Mouse (Mus musculus) frontal cortex, adult 2 months (tissue): ENCODE data around the gene Abcc9. TPM values are rescaled to one million over a fixed set of nuclear protein-coding genes. Genes with fewer than 3 reads are reported as not detected.

Experiments
- DNase-seq, 2 experiments: peaks; one replicate each; pipeline ENCODE4 v3.0.0; 2022; ENCODE audit warnings: low spot score in 1 of 2; ENCODE audit errors: extremely low spot score in 1 of 2
- polyA plus RNA-seq: library from polyadenylated mRNA; depleted of rRNA; stranded (reverse); fragments of >200 nt; gene quantifications from 2 replicates; pipeline ENCODE4 v1.2.3, GENCODE M21; 2012; rRNA removed

The Abcc9 gene
- 2.5 and 3.4 TPM in 2 replicates for polyA plus RNA-seq

- no peak for DNase-seq
Measured at GRCm38 (mm10) chr6:142701652-142702637, at the start of gene Abcc9. Gene Abcc9, minus strand, starts transcription at chr6:142702315.

GRCm38 (mm10) chr6:142751365-142751764, 49.2 kb upstream of the Abcc9 start:
- DNase-seq: no peak

GRCm38 (mm10) chr6:142748057-142748708, 46.1 kb upstream of the Abcc9 start:
- DNase-seq: no peak

- DNase-seq: no peak
Measured at GRCm38 (mm10) chr6:142747165-142747564, 45.0 kb upstream of the Abcc9 start.

GRCm38 (mm10) chr6:142746765-142747164, 44.6 kb upstream of the Abcc9 start:
- no peak for DNase-seq

- DNase-seq: no peak
Measured at GRCm38 (mm10) chr6:142745484-142745883, 43.4 kb upstream of the Abcc9 start.

- no peak for DNase-seq
Measured at GRCm38 (mm10) chr6:142743193-142743592, 41.1 kb upstream of the Abcc9 start.

- DNase-seq: no peak
Measured at GRCm38 (mm10) chr6:142741763-142742162, 39.6 kb upstream of the Abcc9 start.

- DNase-seq: no peak
Measured at GRCm38 (mm10) chr6:142738637-142739036, 36.5 kb upstream of the Abcc9 start.

- no peak for DNase-seq
Measured at GRCm38 (mm10) chr6:142738225-142738624, 36.1 kb upstream of the Abcc9 start.

GRCm38 (mm10) chr6:142735302-142736005, 33.3 kb upstream of the Abcc9 start:
- DNase-seq: peak in 1 of 2 experiments; percentile 78

- no peak for DNase-seq
Measured at GRCm38 (mm10) chr6:142732567-142733290, 30.6 kb upstream of the Abcc9 start.

- no peak for DNase-seq
Measured at GRCm38 (mm10) chr6:142726032-142726431, 23.9 kb upstream of the Abcc9 start.

GRCm38 (mm10) chr6:142721731-142722130, 19.6 kb upstream of the Abcc9 start:
- no peak for DNase-seq

GRCm38 (mm10) chr6:142720641-142721040, 18.5 kb upstream of the Abcc9 start:
- DNase-seq: no peak

- DNase-seq: no peak
Measured at GRCm38 (mm10) chr6:142718167-142718566, 16.1 kb upstream of the Abcc9 start.

- DNase-seq: no peak
Measured at GRCm38 (mm10) chr6:142717186-142717585, 15.1 kb upstream of the Abcc9 start.

- no peak for DNase-seq
Measured at GRCm38 (mm10) chr6:142715026-142715425, 12.9 kb upstream of the Abcc9 start.

- no peak for DNase-seq
Measured at GRCm38 (mm10) chr6:142711106-142711505, 9.0 kb upstream of the Abcc9 start.

- DNase-seq: no peak
Measured at GRCm38 (mm10) chr6:142710690-142711089, 8.6 kb upstream of the Abcc9 start.
